Mouse (Mus musculus): ENCODE data around the gene Fam214a. TPM values are rescaled to one million over a fixed set of nuclear protein-coding genes. Genes with fewer than 3 reads are reported as not detected.
A peak's percentile ranks its signal among the peaks of the same experiment; 100 is the strongest.

Gene Fam214a
- total RNA-seq, 2 experiments from 2014 or later: 2.6 to 5.7 TPM

DNA sequence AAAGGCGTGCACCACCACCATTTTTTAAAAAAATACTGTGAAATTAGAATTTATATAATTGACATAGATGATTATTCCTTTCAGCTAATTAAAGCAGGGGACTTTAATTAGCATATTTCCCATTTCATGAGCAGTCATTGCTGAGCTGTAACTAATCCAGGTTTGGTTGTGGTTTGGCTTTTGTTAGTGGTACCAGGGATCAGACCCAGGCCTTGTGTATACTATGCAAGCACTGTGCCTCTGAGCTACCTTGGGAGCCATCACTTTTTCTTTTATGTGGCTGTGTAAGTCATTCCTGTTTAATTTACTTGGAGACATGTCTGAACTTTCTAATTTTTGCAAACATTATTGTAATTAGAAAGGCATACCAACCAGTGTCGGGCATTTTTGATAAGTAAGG, 24.6 kb downstream of the Fam214a start:
- no peak for ATAC-seq (replicated peaks; ENCODE audit: low FRiP score, low TSS enrichment, poor library complexity, severe bottlenecking)

DNA sequence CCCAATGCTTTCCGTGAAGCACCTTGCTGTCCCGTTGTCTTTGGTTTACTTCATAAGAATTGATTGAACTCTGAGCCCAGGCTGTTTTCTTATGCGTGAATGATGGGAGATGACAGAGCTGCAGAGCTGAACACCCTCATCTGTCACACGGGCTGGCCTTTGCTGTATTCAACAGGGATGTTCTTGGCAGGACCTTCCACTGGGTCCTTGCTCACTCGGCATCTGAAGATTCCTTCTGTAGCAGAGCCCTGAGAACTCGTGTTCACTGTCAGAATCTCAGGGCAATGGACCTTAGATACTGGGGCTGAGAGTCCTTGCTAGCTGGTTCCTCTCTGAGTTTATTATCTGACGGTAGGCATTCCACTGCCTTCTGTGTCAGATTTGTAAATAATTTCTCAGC, 25.3 kb downstream of the Fam214a start:
- ATAC-seq (replicated peaks; ENCODE audit: low FRiP score, low TSS enrichment, poor library complexity, severe bottlenecking): no peak

DNA sequence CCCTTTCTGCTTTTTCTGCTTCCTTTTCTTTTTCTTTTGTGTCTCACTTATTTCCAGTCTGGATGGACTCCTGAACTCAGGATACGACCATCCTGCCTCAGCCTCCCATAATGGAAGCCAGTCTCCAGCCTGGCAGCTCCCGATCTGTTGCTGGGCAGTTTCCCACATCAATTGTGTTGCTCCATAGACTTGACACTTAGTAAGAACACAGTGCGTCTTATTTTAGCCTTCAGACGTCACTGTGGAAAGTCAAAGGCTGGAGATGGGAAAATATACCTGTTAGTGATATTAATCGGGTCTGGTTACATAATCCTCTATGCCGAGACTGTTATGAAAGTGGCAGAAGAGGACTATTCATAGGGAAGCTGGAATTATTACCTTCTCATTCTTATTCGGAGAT, 26.2 kb downstream of the Fam214a start:
- no peak for ATAC-seq (replicated peaks; ENCODE audit: low FRiP score, low TSS enrichment, poor library complexity, severe bottlenecking)

DNA sequence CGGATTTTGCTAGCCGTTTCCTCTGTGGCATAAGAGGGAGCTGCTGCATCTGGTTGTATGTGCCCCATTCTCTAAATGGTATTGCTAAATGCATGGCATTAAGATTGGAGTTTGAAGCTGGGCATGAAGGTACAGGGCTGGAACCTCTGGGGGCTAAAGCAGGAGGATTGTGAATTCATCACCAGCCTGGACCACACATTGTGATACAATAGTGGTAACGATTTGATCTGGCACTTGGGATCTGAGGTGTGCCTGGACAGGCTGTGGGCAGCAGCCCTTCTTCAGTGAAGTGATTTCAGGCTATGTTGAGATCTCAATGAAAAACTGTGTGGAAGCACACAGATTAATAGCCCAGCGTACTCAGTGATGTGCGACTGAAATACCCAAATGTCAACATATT, 26.7 kb downstream of the Fam214a start:
- ATAC-seq (replicated peaks; ENCODE audit: low FRiP score, low TSS enrichment, poor library complexity, severe bottlenecking): no peak

DNA sequence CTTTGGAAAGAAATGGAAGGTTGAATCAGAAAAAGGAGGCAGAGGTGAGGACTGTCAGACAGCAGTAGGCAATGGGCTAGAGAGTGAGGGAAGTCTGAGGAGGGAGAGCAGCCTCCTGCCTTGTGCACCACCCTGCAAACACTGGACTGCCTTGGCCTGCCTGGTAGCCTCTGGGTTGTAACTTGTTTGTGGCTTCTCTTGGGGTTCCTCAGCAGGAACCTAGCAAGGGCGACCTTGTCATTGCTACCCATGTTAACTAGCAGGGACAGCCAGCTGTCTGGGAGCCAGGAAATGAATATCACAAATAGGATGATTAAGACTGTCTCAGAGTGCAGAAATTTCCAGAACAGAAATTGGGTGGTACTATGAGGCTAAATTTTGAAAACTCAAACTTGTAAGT, 27.2 kb downstream of the Fam214a start:
- no peak for ATAC-seq (replicated peaks; ENCODE audit: low FRiP score, low TSS enrichment, poor library complexity, severe bottlenecking)

DNA sequence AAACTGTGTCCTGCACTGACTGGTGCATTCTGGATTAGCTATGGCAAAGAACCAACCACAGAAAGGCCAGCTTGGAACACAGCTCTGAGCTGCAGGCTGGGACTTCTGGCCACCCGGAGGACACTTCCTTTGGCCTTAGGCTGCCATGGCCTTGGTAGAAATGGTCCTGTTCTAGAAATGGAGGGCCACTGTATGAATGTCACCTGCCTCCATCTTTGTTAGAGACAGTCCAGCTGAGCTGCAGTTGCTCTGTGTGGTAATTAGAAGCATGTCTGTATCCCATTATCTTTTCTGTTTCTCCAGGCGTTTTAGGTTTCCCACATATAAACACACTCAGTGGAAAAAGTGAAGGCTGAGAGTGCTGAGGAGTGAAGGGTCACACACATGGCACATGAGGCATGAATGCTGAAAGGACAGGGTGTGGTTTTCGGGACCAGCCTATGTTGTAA, 29.0 kb downstream of the Fam214a start:
- no peak for ATAC-seq (replicated peaks; ENCODE audit: low FRiP score, low TSS enrichment, poor library complexity, severe bottlenecking)

DNA sequence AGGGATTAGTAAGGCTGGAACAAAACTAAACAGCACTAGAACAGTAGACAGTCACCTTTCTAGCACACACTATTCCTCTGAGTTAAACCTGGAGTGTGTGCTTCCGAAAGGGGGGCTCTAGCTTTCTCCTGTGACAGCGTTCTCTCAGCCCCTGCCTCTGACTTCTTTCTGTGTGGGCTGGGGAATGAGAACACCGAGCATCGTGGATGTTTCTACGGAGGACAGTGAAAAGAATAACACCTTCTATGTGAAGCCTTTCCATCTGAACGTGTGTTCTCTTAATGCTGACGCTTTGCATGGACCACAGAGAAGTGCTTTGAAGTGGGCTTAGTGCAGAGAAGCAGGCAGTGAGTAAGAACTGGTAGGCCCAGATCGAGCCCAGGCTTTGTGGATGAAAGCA, 29.5 kb downstream of the Fam214a start:
- ATAC-seq (replicated peaks; ENCODE audit: low FRiP score, low TSS enrichment, poor library complexity, severe bottlenecking): no peak

DNA sequence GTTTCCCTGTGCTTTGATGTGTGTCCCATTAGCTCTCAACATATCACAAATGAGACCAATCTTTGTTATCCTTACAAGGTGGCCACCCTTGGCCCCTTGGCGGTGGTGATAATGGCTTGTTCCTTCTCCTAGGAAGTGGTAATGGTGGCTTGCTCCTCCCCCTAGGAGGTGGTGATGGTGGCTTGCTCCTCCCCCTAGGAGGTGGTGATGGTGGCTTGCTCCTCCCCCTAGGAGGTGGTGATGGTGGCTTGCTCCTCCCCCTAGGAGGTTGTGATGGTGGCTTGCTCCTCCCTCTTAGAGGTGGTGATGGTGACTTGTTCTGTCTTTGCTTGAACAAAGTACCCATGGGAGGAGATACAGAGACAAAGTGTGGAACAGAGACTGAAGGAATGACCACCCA, 30.0 kb downstream of the Fam214a start:
- ATAC-seq (replicated peaks; ENCODE audit: low FRiP score, low TSS enrichment, poor library complexity, severe bottlenecking): peak; percentile 91

DNA sequence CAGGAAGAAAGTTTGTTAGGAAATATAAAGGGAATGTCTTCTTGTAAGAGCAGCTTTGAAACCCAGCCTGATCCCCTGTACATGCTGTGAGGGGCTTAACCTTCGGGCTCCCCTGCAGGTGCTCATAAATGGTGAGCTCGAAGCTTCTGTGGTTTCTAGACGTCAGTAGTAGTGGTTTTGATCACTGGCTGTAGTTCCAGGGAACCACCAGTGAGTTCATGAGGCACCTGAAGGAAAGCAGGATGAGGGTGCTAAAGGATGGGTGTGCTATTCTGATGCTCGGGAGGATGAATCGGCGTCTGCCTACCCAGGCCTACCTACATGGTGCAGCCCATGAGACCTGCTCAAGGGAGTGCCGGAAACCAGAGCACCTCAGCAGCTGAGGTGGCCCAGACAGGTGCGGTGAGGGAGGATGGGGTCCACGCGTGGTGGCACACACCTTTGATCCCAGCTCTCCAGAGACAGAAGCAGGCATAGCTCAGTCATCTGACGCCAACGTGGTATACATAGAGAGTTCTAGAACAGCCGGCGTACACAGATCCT, 32.6 kb downstream of the Fam214a start:
- ATAC-seq (replicated peaks; ENCODE audit: low FRiP score, low TSS enrichment, poor library complexity, severe bottlenecking): no peak

DNA sequence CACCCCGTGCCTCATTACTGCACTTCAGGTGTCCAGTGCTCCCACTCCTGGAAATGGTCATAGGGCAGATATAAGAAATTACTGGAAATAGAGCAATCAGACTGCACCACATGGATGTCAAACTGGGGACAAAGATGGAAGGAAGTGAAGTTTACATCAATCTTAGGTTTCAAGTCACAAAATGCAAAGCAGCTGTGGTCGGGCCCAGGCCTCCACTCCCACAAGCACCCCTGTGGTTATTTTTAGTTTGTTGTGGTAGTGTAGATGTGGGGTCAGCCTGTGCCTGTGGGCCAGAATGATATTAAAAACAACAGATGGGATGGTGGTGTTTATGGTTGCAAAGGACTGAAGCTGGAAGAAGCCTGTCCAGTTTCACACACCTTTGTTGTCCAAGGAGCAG, 33.1 kb downstream of the Fam214a start:
- ATAC-seq (replicated peaks; ENCODE audit: low FRiP score, low TSS enrichment, poor library complexity, severe bottlenecking): no peak

DNA sequence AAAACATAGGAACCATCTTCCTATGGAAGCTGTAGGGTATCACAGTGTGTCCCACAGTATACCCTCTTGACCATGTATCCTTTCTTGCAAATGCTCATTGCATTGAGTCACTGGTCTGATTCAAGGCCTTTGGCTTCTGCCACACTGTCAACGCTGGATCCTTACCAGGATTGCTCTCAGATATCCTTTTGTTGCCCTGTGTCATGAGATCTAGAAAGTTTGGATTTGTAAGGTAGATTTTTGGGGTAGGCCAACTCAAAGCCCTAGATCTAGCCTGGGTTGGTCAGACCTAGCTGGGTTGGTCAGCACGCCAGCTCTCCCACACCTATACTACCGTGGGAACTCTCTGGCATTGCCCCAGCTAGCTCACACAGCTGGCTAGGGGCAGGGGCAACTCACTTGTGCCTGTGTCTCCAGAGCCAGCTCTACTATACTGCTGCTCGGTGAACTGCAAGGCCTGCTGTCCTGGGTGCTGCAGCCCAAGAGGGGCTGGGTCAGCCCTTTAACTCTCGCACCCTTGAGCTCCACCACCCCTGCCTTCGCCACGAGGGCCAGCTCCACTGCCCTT, 36.3 kb downstream of the Fam214a start:
- ATAC-seq (replicated peaks; ENCODE audit: low FRiP score, low TSS enrichment, poor library complexity, severe bottlenecking): no peak

DNA sequence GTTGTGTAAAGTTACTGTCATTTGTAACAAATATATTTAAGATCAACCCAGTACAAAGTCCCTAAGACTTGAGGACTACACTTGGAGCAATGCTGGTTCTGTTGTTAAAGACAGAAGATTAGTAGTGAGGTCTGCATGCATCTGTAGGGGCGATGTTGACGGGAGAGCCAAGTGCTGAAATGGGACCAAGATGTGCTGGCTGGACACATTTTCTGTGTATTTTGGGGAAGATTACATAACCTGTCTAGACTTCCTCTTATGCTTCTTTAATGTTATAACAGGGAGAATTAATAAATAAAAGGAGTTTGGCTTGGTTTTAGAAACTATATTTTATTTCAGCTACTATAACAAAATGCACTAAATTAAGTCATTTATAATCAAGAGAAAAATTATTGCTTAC, 37.3 kb downstream of the Fam214a start:
- no peak for ATAC-seq (replicated peaks; ENCODE audit: low FRiP score, low TSS enrichment, poor library complexity, severe bottlenecking)

DNA sequence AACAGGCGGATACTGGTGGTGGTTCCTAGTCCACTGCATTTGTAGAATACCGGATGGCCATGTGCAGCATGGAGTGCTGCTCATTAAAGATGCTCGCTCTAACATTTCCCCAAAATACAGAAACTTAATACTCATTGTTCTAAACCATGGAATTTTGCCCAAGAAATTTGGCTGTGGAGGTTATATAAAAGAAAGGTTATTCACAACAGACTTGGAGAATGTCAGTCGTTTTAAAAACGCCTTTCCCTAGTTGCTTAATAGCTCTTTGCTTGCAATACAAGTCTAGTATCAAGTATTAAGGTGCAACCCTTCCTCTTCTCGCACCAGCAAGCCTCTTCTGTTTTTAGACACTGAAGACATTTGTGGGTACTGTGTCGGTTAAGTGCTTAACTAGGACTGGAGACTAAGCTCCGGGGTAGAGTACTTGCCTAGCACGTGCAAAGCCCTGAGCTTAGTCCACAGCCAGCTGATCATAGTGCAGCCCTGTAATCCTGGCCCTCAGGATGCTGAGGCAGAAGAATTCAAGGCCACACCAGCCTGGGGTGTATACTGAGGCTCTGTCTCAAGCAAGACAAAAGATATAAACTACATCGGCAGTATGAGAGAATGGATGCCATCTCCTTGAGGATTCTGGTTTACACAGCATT, 42.0 kb downstream of the Fam214a start:
- no peak for ATAC-seq (replicated peaks; ENCODE audit: low FRiP score, low TSS enrichment, poor library complexity, severe bottlenecking)

DNA sequence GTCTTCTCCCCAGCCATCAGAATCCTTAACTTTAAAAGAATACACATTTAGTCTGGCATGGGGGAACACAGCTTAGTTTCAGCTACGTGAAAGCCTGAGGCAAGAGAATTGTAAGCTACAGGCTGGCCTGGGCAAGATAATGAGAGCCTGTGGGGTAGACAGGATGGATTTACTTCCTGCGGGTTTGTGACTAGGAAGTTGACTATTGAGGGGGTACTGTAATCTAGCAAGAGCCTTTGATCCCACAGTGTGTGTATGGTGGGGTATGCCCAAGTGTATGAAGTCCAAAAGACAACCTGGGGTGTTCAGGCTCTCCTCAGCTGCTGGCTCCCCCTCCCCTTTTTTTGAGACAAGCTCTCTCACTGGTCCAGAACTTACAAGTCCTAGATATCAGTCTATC, 43.7 kb downstream of the Fam214a start:
- ATAC-seq (replicated peaks; ENCODE audit: low FRiP score, low TSS enrichment, poor library complexity, severe bottlenecking): no peak

DNA sequence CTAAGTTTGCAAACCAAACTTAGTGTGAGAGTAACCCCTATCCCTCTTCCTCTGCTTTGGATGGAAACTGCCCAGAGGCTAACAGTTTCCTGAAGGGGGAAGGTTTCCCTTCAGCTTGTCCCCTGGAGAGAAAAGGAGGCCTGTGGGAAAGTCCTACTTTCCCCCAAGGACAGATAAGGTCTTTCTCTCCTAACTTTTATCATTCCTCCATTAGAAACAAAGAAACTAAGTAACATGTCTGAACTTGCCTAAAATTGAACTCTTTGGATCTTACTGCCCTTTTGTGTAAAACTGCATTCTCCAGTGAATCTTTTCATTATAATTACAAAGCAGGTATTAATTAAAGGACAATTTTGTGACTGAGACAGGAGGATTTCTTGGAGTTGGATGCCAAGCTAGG, 45.3 kb downstream of the Fam214a start:
- no peak for ATAC-seq (replicated peaks; ENCODE audit: low FRiP score, low TSS enrichment, poor library complexity, severe bottlenecking)

DNA sequence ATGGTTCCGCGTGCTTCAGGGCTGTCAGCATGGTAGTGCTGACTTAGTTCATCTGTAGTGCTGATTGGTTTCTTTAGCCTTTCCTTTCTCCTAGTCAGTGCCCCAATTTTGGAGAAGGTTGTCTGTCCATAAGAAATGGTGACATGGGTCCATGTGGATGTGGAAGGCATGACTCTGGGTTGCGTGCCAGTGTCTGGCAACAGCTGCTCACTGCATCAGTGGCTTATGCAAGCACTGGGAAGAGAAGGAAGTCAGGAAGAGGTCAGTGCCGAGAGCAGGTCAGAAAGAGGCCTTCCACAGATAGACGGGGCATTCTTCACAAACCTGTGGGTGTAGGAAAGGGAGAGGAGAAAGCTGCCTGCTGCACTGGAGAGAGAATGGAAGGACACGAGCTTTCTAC, 48.3 kb downstream of the Fam214a start:
- ATAC-seq (replicated peaks; ENCODE audit: low FRiP score, low TSS enrichment, poor library complexity, severe bottlenecking): no peak

DNA sequence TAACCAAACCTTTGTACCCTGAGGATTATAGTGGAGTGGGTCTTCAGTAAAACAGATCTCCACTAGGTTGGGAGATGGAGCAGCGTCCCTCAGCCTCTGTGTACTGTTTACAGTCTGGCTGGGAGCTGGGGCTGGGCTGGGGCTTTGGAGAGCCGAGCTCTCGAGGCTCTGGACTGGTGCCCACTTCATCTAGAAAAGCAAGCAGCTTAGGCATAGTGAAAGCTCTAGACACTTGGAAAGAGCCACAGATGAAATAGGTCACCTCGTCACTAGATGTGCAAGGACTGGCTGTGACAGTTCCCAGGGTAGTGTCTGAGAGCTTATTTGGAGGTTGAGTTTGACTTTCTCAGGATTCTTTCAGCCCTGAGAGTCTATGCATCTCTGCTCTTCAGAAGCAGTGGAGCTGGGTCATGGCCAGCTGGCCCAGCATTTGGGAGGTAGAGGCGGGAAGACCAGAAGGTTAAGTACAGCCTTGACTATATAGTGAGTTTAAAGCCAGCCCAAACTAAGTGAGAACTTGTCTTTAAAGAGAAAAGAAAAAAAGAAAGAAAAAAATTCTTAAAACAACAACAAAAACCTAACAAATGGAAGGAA, 49.0 kb downstream of the Fam214a start:
- no peak for ATAC-seq (replicated peaks; ENCODE audit: low FRiP score, low TSS enrichment, poor library complexity, severe bottlenecking)

DNA sequence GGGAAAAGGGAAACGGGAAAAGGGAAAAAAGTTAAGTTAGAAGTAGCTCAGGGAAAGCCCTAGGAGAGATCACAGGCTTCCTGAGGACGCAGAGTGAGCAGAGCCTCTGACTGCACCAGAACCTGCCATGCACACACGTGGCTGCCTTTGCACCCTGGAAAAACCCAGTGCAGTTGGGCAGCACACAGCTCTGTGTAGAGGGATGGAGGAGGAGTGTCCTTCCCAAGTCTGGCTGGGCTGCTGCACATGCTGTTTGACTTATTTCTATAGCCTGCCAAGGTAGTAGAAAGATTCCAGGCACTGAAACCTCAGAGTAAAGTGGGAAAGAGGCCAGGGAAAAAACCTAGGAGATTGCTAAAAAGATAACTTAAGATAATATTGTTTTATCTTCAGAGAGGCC, 49.6 kb downstream of the Fam214a start:
- ATAC-seq (replicated peaks; ENCODE audit: low FRiP score, low TSS enrichment, poor library complexity, severe bottlenecking): no peak

DNA sequence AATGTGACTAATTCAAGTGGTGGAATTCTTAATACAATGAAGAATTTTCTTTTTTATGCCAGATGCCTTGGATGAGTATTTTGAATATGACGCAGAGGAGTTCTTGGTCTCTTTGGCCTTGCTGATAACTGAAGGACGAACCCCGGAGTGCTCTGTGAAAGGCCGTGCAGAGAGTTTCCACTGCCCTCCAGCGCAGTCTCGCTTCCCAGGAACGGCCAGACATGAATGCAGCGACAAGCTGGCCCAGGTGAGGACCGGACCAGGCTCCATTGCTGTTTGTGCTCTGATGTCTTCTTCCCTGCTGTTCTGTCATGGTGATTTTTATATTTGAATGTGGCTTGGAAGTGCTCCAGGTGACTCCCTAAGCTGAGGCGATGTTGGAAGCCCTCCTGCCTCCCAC, 51.5 kb downstream of the Fam214a start:
- ATAC-seq (replicated peaks; ENCODE audit: low FRiP score, low TSS enrichment, poor library complexity, severe bottlenecking): no peak

DNA sequence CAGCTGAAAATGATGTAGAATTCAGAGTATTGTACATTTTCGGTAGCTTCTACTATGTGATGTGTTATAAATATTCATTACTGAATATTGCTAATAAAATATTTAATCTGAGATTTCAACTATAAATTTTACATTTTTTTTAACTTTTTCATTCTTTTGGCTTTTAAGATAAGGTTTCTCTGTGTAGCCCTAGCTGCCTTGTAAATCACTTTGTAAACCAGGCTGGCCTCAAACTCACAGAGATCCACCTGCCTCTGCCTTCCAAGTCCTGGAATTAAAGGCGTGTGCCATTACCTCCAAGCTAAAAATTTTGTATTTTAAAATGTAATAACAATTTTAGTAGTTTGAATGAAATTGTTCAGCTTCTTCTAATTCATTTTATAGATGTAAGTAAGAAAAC, 63.9 kb downstream of the Fam214a start:
- ATAC-seq (replicated peaks; ENCODE audit: low FRiP score, low TSS enrichment, poor library complexity, severe bottlenecking): no peak

DNA sequence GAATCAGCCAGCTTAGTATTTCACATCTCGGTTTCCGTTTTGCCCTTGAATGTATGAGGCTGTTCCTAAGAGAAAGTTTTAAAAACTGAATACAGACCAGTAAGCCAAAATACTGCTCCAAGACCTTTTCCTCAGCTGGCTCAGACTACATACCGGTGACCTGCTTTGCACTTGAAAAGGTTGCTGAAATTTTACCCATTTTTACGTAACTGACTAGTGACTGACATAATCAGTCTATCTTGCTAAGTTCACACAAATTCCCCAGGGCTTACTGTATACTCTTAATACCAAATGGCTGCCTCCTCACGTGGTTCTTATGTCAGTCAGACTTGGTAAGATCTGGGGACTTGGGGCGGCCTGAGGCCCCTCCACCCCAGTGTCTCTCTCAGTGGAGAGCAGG, 66.5 kb downstream of the Fam214a start:
- ATAC-seq (replicated peaks; ENCODE audit: low FRiP score, low TSS enrichment, poor library complexity, severe bottlenecking): no peak
